Mouse (Mus musculus): ENCODE measurements around the gene Iglon5. TPM values are rescaled to one million over a fixed set of nuclear protein-coding genes. Genes with fewer than 3 reads are reported as not detected.
A peak's percentile ranks its signal among the peaks of the same experiment; 100 is the strongest.

Iglon5 gene
- polyA plus RNA-seq, 1 experiment from 2014 or later, result 0.25 TPM

- Histone ChIP-seq H3K9ac (ENCODE audit: low read depth, low read length) (no peak overlapping the region), H3K36me3 (ENCODE audit: insufficient read depth, low read length) (peaks cover 5% of the 10 kb centered on the region), H3K9me3 (replicated peaks; ENCODE audit: low read length) (no peaks in the 10 kb centered on the region), H3K4me3 (replicated peaks; ENCODE audit: low read depth, low read length) (no peak overlapping the region), H3K27me3 (ENCODE audit: insufficient read depth, low read length) (no peaks in the 10 kb centered on the region), H3K4me1 (replicated peaks; ENCODE audit: insufficient read depth, low read length) (peaks cover 6% of the 10 kb centered on the region; the same call in 1 of the 2 replicates), H3K27ac (no peak overlapping the region), H3K4me2 (ENCODE audit: low read length) (no peak overlapping the region)
- 83% methylated on average over 2 of the region's 3 CpGs for WGBS
- ATAC-seq (replicated peaks; ENCODE audit: low FRiP score, low read depth) (no peak), DNase-seq (ENCODE audit: low spot score) (no peak)
- TF ChIP-seq CTCF (IDR thresholded peaks at IDR 0.05; ENCODE audit: low read depth), result no peak
These were observed 41.6 kb downstream of the Iglon5 start for GRCm38 (mm10) chr7:43448246-43448645.

DNA sequence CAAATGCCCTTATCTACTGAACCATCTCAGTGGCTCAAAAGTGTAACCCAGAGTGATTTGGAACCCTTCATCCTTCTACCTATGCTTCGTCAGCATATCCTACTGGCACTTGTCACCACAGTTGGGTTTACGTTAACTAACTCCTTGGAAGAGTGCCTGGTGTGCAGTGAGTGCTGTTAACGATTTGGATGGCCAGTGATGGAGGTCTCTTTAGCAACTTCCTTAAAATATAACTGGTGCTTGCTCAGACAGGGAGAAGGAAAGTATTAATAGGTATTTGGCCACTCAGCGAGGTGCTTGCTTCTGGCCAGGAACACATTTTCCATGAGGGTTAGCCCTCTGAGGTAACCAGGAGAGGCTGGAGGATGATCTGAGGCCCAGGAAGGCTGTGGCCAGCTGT, 42.1 kb downstream of the Iglon5 start:
- Histone ChIP-seq H3K9me3 (replicated peaks; ENCODE audit: low read length) (no peaks in the 10 kb centered on the region), H3K27me3 (ENCODE audit: insufficient read depth, low read length) (no peaks in the 10 kb centered on the region), H3K27ac (peak overlapping the region; percentile 11; the same call in 1 of the 2 replicates), H3K9ac (ENCODE audit: low read depth, low read length) (no peak overlapping the region), H3K4me2 (ENCODE audit: low read length) (no peak overlapping the region), H3K4me1 (replicated peaks; ENCODE audit: insufficient read depth, low read length) (peaks cover 9% of the 10 kb centered on the region; the same call in 1 of the 2 replicates), H3K36me3 (ENCODE audit: insufficient read depth, low read length) (peaks cover under 1% of the 10 kb centered on the region), H3K4me3 (replicated peaks; ENCODE audit: low read depth, low read length) (no peak overlapping the region)
- TF ChIP-seq CTCF (IDR thresholded peaks at IDR 0.05; ENCODE audit: low read depth), result no peak
- 81% methylated on average over 4 of the region's 4 CpGs for WGBS
- DNase-seq (ENCODE audit: low spot score) (no peak), ATAC-seq (replicated peaks; ENCODE audit: low FRiP score, low read depth) (no peak)

GRCm38 (mm10) chr7:43443917-43444293, 46.0 kb downstream of the Iglon5 start, which contains the start of the genes Etfb and Gm45233:
Etfb (plus strand) TSS chr7:43444083.
Gm45233 (plus strand) TSS chr7:43444128.
- H3K4me1 ChIP-seq (replicated peaks; ENCODE audit: insufficient read depth, low read length), result peaks cover 12% of the 10 kb centered on the region; the same call in 1 of the 2 replicates
- peak within 1 kb of the TSS; percentile 99 for H3K27ac ChIP-seq
- H3K36me3 ChIP-seq (ENCODE audit: insufficient read depth, low read length), result no peaks in the 10 kb centered on the region
- peak within 1 kb of the TSS; percentile 67 for H3K9ac ChIP-seq (ENCODE audit: low read depth, low read length)
- ATAC-seq (replicated peaks; ENCODE audit: low FRiP score, low read depth) (peak; percentile 97), DNase-seq (ENCODE audit: low spot score) (peak; percentile 99)
- no peaks in the 10 kb centered on the region for H3K27me3 ChIP-seq (ENCODE audit: insufficient read depth, low read length)
- H3K9me3 ChIP-seq (replicated peaks; ENCODE audit: low read length), result no peaks in the 10 kb centered on the region
- TF ChIP-seq CTCF (IDR thresholded peaks at IDR 0.05; ENCODE audit: low read depth), result peak; percentile 30; the same call in 1 of the 2 replicates
- peak within 1 kb of the TSS; percentile 80 for H3K4me2 ChIP-seq (ENCODE audit: low read length)
- H3K4me3 ChIP-seq (replicated peaks; ENCODE audit: low read depth, low read length), result peak within 1 kb of the TSS; percentile 48
- WGBS, result under 1% methylated on average over 27 of the region's 27 CpGs

- Histone ChIP-seq H3K27ac (peak overlapping the region; percentile 99), H3K4me2 (ENCODE audit: low read length) (peak overlapping the region; percentile 80), H3K9me3 (replicated peaks; ENCODE audit: low read length) (no peaks in the 10 kb centered on the region), H3K4me3 (replicated peaks; ENCODE audit: low read depth, low read length) (peak overlapping the region; percentile 48), H3K4me1 (replicated peaks; ENCODE audit: insufficient read depth, low read length) (peaks cover 12% of the 10 kb centered on the region; the same call in 1 of the 2 replicates), H3K9ac (ENCODE audit: low read depth, low read length) (peak overlapping the region; percentile 67), H3K27me3 (ENCODE audit: insufficient read depth, low read length) (no peaks in the 10 kb centered on the region), H3K36me3 (ENCODE audit: insufficient read depth, low read length) (no peaks in the 10 kb centered on the region)
- peak; percentile 91 for DNase-seq (ENCODE audit: low spot score)
- TF ChIP-seq CTCF (IDR thresholded peaks at IDR 0.05; ENCODE audit: low read depth), result no peak
- ATAC-seq (replicated peaks; ENCODE audit: low FRiP score, low read depth), result peak; percentile 93
- WGBS, result under 1% methylated on average over 36 of the region's 36 CpGs
These were observed 46.6 kb downstream of the Iglon5 start for GRCm38 (mm10) chr7:43443126-43443916.

- no peak for DNase-seq (ENCODE audit: low spot score)
- ATAC-seq (replicated peaks; ENCODE audit: low FRiP score, low read depth), result no peak
- H3K9ac ChIP-seq (ENCODE audit: low read depth, low read length), result peak overlapping the region; percentile 67
- H3K4me1 ChIP-seq (replicated peaks; ENCODE audit: insufficient read depth, low read length), result peaks cover 12% of the 10 kb centered on the region; the same call in 1 of the 2 replicates
- peak overlapping the region; percentile 48 for H3K4me3 ChIP-seq (replicated peaks; ENCODE audit: low read depth, low read length)
- WGBS, result 10% methylated on average over 9 of the region's 9 CpGs
- peak overlapping the region; percentile 80 for H3K4me2 ChIP-seq (ENCODE audit: low read length)
- TF ChIP-seq CTCF (IDR thresholded peaks at IDR 0.05; ENCODE audit: low read depth), result no peak
- H3K36me3 ChIP-seq (ENCODE audit: insufficient read depth, low read length), result no peaks in the 10 kb centered on the region
- no peaks in the 10 kb centered on the region for H3K27me3 ChIP-seq (ENCODE audit: insufficient read depth, low read length)
- no peaks in the 10 kb centered on the region for H3K9me3 ChIP-seq (replicated peaks; ENCODE audit: low read length)
- H3K27ac ChIP-seq, result peak overlapping the region; percentile 99
These were observed 47.2 kb downstream of the Iglon5 start for GRCm38 (mm10) chr7:43442684-43443083.

DNA sequence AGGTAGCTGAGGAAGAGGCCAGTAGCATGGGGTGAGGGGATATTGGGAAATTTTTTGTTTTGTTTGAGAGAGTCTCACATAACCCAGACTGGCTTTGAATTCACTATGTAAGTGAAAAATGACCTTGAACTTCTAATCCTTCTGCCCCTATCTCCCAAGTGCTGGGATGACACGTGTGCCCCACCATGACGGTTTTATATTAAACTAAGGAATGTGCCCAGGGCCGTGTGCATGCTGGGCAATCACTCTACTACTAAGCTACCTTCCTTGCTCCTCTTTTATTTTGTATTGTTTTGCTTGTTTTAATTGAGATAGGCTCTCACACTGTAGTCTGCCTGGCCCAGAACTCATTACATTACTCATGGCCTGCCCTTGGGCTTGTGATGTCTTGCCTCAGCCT, 48.8 kb downstream of the Iglon5 start:
- no peak overlapping the region for H3K4me3 ChIP-seq (replicated peaks; ENCODE audit: low read depth, low read length)
- no peak for TF ChIP-seq CTCF (IDR thresholded peaks at IDR 0.05; ENCODE audit: low read depth)
- ATAC-seq (replicated peaks; ENCODE audit: low FRiP score, low read depth) (no peak), DNase-seq (ENCODE audit: low spot score) (no peak)
- no peaks in the 10 kb centered on the region for H3K27me3 ChIP-seq (ENCODE audit: insufficient read depth, low read length)
- H3K9me3 ChIP-seq (replicated peaks; ENCODE audit: low read length), result no peaks in the 10 kb centered on the region
- no peak overlapping the region for H3K4me2 ChIP-seq (ENCODE audit: low read length)
- no peak overlapping the region for H3K27ac ChIP-seq
- no peak overlapping the region for H3K9ac ChIP-seq (ENCODE audit: low read depth, low read length)
- H3K36me3 ChIP-seq (ENCODE audit: insufficient read depth, low read length), result no peaks in the 10 kb centered on the region
- 55% methylated on average over 3 of the region's 3 CpGs for WGBS
- peaks cover 12% of the 10 kb centered on the region; the same call in 1 of the 2 replicates for H3K4me1 ChIP-seq (replicated peaks; ENCODE audit: insufficient read depth, low read length)

Measured in kidney, postnatal 0 days (tissue).